Mouse (Mus musculus) layer of hippocampus, adult 2 months (tissue): ENCODE measurements around the gene Olfr10. TPM values are rescaled to one million over a fixed set of nuclear protein-coding genes. Genes with fewer than 3 reads are reported as not detected.
"Not testable (repeated sequence)": the region's sequence is repeated elsewhere in the genome, so short reads cannot be mapped to it uniquely, and the experiment has no call there.

ENCODE experiments used
- DNase-seq, 2 experiments: peaks; one replicate each; pipeline ENCODE4 v3.0.0; 2022; ENCODE audit warnings: low spot score in 2 of 2
- H3K27ac ChIP-seq: fragments of 200-600 bp; 2 replicates; pipeline ENCODE4 v1.8.1; 2022
- H3K4me3 ChIP-seq: fragments of 200-600 bp; 2 replicates; pipeline ENCODE4 v1.8.1; 2022; ENCODE audit warnings: mild to moderate bottlenecking
- CTCF ChIP-seq: fragments of 200-600 bp; conservative IDR thresholded peaks from 2 replicates; pipeline ENCODE4 v1.8.1; 2022; ENCODE audit warnings: antibody characterized with exemption, mild to moderate bottlenecking, moderate library complexity
- total RNA-seq, 2 experiments: library from RNA; stranded (reverse); gene quantifications; 2 replicates each; pipeline ENCODE4 v1.2.3; 2021

Olfr10 gene
- total RNA-seq, 2 experiments from 2014 or later: not detected

GRCm38 (mm10) chr11:49270368-49270767 lies 34.2 kb upstream of the Olfr10 start:
- H3K4me3 ChIP-seq: no peak overlapping the region
- TF ChIP-seq CTCF: no peak
- DNase-seq: no peak
- no peak overlapping the region for H3K27ac ChIP-seq

GRCm38 (mm10) chr11:49271334-49271733 lies 33.2 kb upstream of the Olfr10 start:
- Histone ChIP-seq H3K27ac (no peak overlapping the region), H3K4me3 (no peak overlapping the region)
- peak in 1 of 2 experiments; percentile 60 for DNase-seq
- peak; percentile 85 for TF ChIP-seq CTCF

- no peak overlapping the region for H3K27ac ChIP-seq
- TF ChIP-seq CTCF: no peak
- DNase-seq: no peak
- no peak overlapping the region for H3K4me3 ChIP-seq
Observed at GRCm38 (mm10) chr11:49273834-49274519, 30.6 kb upstream of the Olfr10 start.

- TF ChIP-seq CTCF: no peak
- no peak within 1 kb of the TSS for H3K27ac ChIP-seq
- no peak for DNase-seq
Observed at GRCm38 (mm10) chr11:49278222-49278621, 26.3 kb upstream of the Olfr10 start, which contains the start of gene Olfr1393. Gene Olfr1393, plus strand, starts transcription at chr11:49278304.

GRCm38 (mm10) chr11:49284982-49285381 lies 19.6 kb upstream of the Olfr10 start, which contains the start of gene Olfr1392:
Gene Olfr1392, plus strand, starts transcription at chr11:49285282.
- H3K27ac ChIP-seq, DNase-seq, H3K4me3 ChIP-seq: not testable (repeated sequence)

More at GRCm38 (mm10) chr11:49278222-49278621, 26.3 kb upstream of the Olfr10 start, which contains the start of gene Olfr1393:
- H3K4me3 ChIP-seq: no peak within 1 kb of the TSS

- DNase-seq: no peak
- Histone ChIP-seq H3K27ac (no peak overlapping the region), H3K4me3 (no peak overlapping the region)
- no peak for TF ChIP-seq CTCF
Observed at GRCm38 (mm10) chr11:49287251-49287650, 17.3 kb upstream of the Olfr10 start.

GRCm38 (mm10) chr11:49292777-49293176 lies 11.8 kb upstream of the Olfr10 start:
- DNase-seq: peak; percentile 42 to 63
- Histone ChIP-seq H3K4me3 (no peak overlapping the region), H3K27ac (0 out of 2 replicates have a peak overlapping the region, but pooled peaks have one; percentile 11)
- no peak for TF ChIP-seq CTCF

- DNase-seq, H3K4me3 ChIP-seq, H3K27ac ChIP-seq: not testable (repeated sequence)
Observed at GRCm38 (mm10) chr11:49308547-49308946, 4.0 kb downstream of the Olfr10 start.

- no peak for TF ChIP-seq CTCF
- DNase-seq: no peak
Observed at GRCm38 (mm10) chr11:49322442-49322841, 17.9 kb downstream of the Olfr10 start, which contains the start of gene Olfr1391. Gene Olfr1391, plus strand, starts transcription at chr11:49322742.

GRCm38 (mm10) chr11:49326726-49327125 lies 22.2 kb downstream of the Olfr10 start:
- H3K27ac ChIP-seq: no peak overlapping the region
- no peak overlapping the region for H3K4me3 ChIP-seq
- no peak for TF ChIP-seq CTCF
- peak; percentile 2 to 13 for DNase-seq

More at GRCm38 (mm10) chr11:49322442-49322841, 17.9 kb downstream of the Olfr10 start, which contains the start of gene Olfr1391:
- Histone ChIP-seq H3K27ac (no peak within 1 kb of the TSS), H3K4me3 (no peak within 1 kb of the TSS)

GRCm38 (mm10) chr11:49329686-49330085 lies 25.1 kb downstream of the Olfr10 start:
- Histone ChIP-seq H3K27ac (no peak overlapping the region), H3K4me3 (no peak overlapping the region)
- DNase-seq: no peak
- no peak for TF ChIP-seq CTCF

GRCm38 (mm10) chr11:49334888-49335287 lies 30.3 kb downstream of the Olfr10 start, which contains the start of gene Olfr1390:
Gene Olfr1390, plus strand, starts transcription at chr11:49335188.
- H3K4me3 ChIP-seq: no peak within 1 kb of the TSS
- TF ChIP-seq CTCF: no peak

GRCm38 (mm10) chr11:49337150-49337832 lies 32.8 kb downstream of the Olfr10 start:
- H3K27ac ChIP-seq: no peak overlapping the region
- TF ChIP-seq CTCF: no peak
- no peak overlapping the region for H3K4me3 ChIP-seq
- no peak for DNase-seq

More at GRCm38 (mm10) chr11:49334888-49335287, 30.3 kb downstream of the Olfr10 start, which contains the start of gene Olfr1390:
- DNase-seq: no peak
- H3K27ac ChIP-seq: no peak within 1 kb of the TSS

Other genes starting within 250 kb of the Olfr10 start
- under 1 TPM in 1 of 2 experiments, not detected in 1; 0.59 TPM for gene Tgtp2, start 240.5 kb upstream of the Olfr10 start, total RNA-seq
- gene Ifi47, start 228.2 kb upstream of the Olfr10 start, total RNA-seq: under 1 TPM; 0.41 to 0.56 TPM
- gene Olfr1396, start 189.9 kb upstream of the Olfr10 start, total RNA-seq: not detected
- gene Olfr1395, start 162.5 kb upstream of the Olfr10 start, total RNA-seq: not detected
- gene Olfr1394, start 150.4 kb upstream of the Olfr10 start, total RNA-seq: not detected
- not detected for gene Btnl9, start 117.6 kb upstream of the Olfr10 start, total RNA-seq
- 10 to 100 TPM; 46.7 to 51.2 TPM for gene Zfp62, start 101.4 kb upstream of the Olfr10 start, total RNA-seq
- 10 to 100 TPM; 62.1 to 64.3 TPM for gene Mgat1, start 60.5 kb upstream of the Olfr10 start, total RNA-seq
- gene Olfr1393, start 26.4 kb upstream of the Olfr10 start, total RNA-seq: not detected
- gene Olfr1392, start 19.5 kb upstream of the Olfr10 start, total RNA-seq: not detected
- gene Olfr1391, start 18.0 kb downstream of the Olfr10 start, total RNA-seq: not detected
- not detected for gene Olfr1390, start 30.4 kb downstream of the Olfr10 start, total RNA-seq
- gene Olfr1389, start 118.3 kb downstream of the Olfr10 start, total RNA-seq: not detected
- gene Olfr1388, start 131.9 kb downstream of the Olfr10 start, total RNA-seq: under 1 TPM; 0.61 to 0.67 TPM
- gene Olfr1387, start 150.6 kb downstream of the Olfr10 start, total RNA-seq: not detected
- gene Olfr1386, start 160.3 kb downstream of the Olfr10 start, total RNA-seq: not detected
- not detected for gene Olfr1385, start 184.3 kb downstream of the Olfr10 start, total RNA-seq
- gene Olfr1384, start 202.0 kb downstream of the Olfr10 start, total RNA-seq: not detected
- gene Olfr1383, start 214.9 kb downstream of the Olfr10 start, total RNA-seq: not detected
- gene Olfr1382, start 223.5 kb downstream of the Olfr10 start, total RNA-seq: not detected
- not detected for gene Olfr1381, start 238.7 kb downstream of the Olfr10 start, total RNA-seq